Mouse (Mus musculus): ENCODE measurements around the gene Mtrf1l. TPM values are rescaled to one million over a fixed set of nuclear protein-coding genes. Genes with fewer than 3 reads are reported as not detected.

Mtrf1l gene
- polyA plus RNA-seq, 1 experiment from 2014 or later: 14.2 TPM

DNA sequence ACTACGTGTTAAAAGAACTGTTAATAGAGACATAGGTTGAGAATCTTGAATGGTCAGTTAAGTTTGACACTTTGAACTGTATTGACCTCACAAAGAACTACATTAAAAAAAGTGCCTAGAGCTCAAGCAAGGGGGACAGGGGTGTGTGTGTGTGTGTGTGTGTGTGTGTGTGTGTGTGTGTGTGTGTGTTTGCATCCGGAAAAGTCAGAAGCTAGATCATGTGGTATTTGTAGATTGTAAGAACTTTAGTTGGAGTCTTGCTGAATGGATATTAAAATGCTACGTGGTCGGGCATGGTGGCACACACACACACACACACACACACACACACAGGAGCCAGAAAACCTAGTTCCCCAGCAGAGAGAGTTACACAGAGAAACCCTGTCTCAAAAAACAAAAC lies 16.7 kb downstream of the Mtrf1l start:
- ATAC-seq (ENCODE audit: insufficient read depth, low FRiP score): no peak
- Histone ChIP-seq H3K4me2 (ENCODE audit: low read depth, low read length) (no peak overlapping the region), H3K9ac (ENCODE audit: low read length) (no peak overlapping the region), H3K27ac (ENCODE audit: low read length) (peak overlapping the region; percentile 88), H3K9me3 (replicated peaks; ENCODE audit: control insufficient read depth, low read length) (no peaks in the 10 kb centered on the region), H3K4me1 (ENCODE audit: control insufficient read depth, insufficient read depth, low read length) (peaks cover 14% of the 10 kb centered on the region), H3K4me3 (replicated peaks; ENCODE audit: low read length) (no peak overlapping the region), H3K36me3 (ENCODE audit: control insufficient read depth, insufficient read depth, low read length) (peaks cover 3% of the 10 kb centered on the region; the same call in 1 of the 2 replicates), H3K27me3 (ENCODE audit: control insufficient read depth, insufficient read depth, low read length) (no peaks in the 10 kb centered on the region)
- 52% methylated on average over 4 of the region's 4 CpGs for WGBS

DNA sequence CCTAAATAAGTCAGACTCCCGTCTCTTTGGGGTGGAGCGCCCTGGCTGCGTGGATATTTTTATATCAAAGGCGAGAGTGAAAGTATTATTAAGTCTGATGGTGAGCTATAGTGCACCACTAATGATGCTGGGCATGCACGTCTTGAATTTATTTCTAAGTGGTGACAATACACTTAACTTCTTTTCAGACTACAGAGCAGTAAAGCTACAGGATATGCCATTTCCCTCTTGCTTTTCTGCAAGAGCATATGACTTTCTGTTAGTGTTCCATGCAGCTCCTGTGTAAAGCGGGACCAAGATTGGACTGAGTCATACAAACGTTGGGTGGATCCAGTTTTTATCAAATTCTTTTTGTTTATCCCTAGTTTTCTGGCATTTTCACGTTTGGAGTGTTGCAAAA lies 17.3 kb downstream of the Mtrf1l start:
- Histone ChIP-seq H3K4me3 (replicated peaks; ENCODE audit: low read length) (peak overlapping the region; percentile 70), H3K9ac (ENCODE audit: low read length) (peak overlapping the region; percentile 84), H3K36me3 (ENCODE audit: control insufficient read depth, insufficient read depth, low read length) (no peaks in the 10 kb centered on the region), H3K9me3 (replicated peaks; ENCODE audit: control insufficient read depth, low read length) (no peaks in the 10 kb centered on the region), H3K4me1 (ENCODE audit: control insufficient read depth, insufficient read depth, low read length) (peaks cover 18% of the 10 kb centered on the region), H3K4me2 (ENCODE audit: low read depth, low read length) (peak overlapping the region; percentile 64), H3K27me3 (ENCODE audit: control insufficient read depth, insufficient read depth, low read length) (no peaks in the 10 kb centered on the region), H3K27ac (ENCODE audit: low read length) (peak overlapping the region; percentile 88)
- no peak for ATAC-seq (ENCODE audit: insufficient read depth, low FRiP score)
- WGBS: 7% methylated on average over 8 of the region's 8 CpGs

DNA sequence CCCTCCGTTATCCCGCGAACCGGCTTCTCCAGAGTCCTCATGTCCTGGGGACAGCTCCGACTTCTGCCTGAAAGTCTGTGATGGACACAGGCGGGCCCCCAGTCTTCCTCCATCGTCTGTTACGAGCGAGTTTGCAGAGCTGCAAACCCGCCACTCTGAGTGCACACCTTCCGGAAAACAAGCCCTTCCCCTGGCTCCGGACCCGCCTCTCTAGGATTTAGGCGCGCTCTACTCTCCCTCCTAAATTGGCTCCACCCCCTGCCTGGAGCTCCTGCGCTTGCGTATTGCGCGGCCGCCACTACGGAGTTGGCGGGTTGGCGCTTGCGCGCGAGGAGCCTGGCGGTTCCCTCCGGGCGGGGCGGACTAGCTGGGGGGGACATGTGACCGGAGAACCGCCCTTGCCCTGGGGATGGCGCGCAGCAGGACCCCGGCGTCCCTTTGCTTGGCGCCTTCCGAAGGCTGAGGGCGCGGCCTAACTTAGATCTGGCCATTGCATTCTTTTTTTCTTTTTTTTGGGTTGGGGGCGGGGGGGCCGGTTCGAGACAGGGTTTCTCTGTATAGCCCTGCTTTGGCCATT lies 17.9 kb downstream of the Mtrf1l start:
- peaks cover 21% of the 10 kb centered on the region for H3K4me1 ChIP-seq (ENCODE audit: control insufficient read depth, insufficient read depth, low read length)
- peak overlapping the region; percentile 84 for H3K9ac ChIP-seq (ENCODE audit: low read length)
- peak; percentile 94 for ATAC-seq (ENCODE audit: insufficient read depth, low FRiP score)
- no peaks in the 10 kb centered on the region for H3K27me3 ChIP-seq (ENCODE audit: control insufficient read depth, insufficient read depth, low read length)
- peak overlapping the region; percentile 64 for H3K4me2 ChIP-seq (ENCODE audit: low read depth, low read length)
- peaks cover 2% of the 10 kb centered on the region; the same call in 1 of the 2 replicates for H3K36me3 ChIP-seq (ENCODE audit: control insufficient read depth, insufficient read depth, low read length)
- peak overlapping the region; percentile 88 for H3K27ac ChIP-seq (ENCODE audit: low read length)
- no peaks in the 10 kb centered on the region for H3K9me3 ChIP-seq (replicated peaks; ENCODE audit: control insufficient read depth, low read length)
- WGBS: under 1% methylated on average over 43 of the region's 43 CpGs
- H3K4me3 ChIP-seq (replicated peaks; ENCODE audit: low read length): peak overlapping the region; percentile 70

DNA sequence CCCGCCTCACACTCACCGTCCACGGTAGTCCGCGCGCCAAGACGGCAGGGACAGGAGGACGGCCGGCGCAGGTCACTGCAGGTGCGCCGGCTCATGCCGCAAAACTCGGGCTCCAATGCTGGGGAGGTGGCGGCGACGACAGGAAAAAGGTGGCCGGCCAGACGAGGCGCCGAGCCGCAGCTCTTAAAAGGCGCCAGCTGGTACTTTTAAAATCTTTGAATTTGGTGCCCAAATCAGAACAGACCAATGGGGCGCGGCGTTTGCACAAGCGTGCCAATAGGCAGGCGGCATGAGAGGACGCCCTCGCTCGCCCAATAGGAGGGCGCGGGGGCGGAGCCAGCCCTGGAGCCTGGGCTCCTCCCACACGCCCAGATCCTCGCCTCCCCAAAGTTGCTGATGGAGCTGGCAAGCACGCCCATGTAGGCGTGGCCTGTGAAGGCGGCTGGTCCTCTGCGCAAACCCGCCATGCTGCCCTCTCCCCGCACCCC lies 18.4 kb downstream of the Mtrf1l start, which contains the start of gene Fbxo5:
Fbxo5 (minus strand) TSS at position 358 of the 488 bp plus-strand sequence.
- Histone ChIP-seq H3K4me1 (ENCODE audit: control insufficient read depth, insufficient read depth, low read length) (peaks cover 22% of the 10 kb centered on the region), H3K27me3 (ENCODE audit: control insufficient read depth, insufficient read depth, low read length) (no peaks in the 10 kb centered on the region), H3K36me3 (ENCODE audit: control insufficient read depth, insufficient read depth, low read length) (peaks cover 7% of the 10 kb centered on the region; the same call in 1 of the 2 replicates), H3K9me3 (replicated peaks; ENCODE audit: control insufficient read depth, low read length) (no peaks in the 10 kb centered on the region), H3K27ac (ENCODE audit: low read length) (peak within 1 kb of the TSS; percentile 88), H3K4me3 (replicated peaks; ENCODE audit: low read length) (peak within 1 kb of the TSS; percentile 70), H3K4me2 (ENCODE audit: low read depth, low read length) (peak within 1 kb of the TSS; percentile 83), H3K9ac (ENCODE audit: low read length) (peak within 1 kb of the TSS; percentile 84)
- WGBS: 0% methylated on average over 42 of the region's 42 CpGs
- ATAC-seq (ENCODE audit: insufficient read depth, low FRiP score): peak; percentile 95

- peaks cover 9% of the 10 kb centered on the region; the same call in 1 of the 2 replicates for H3K36me3 ChIP-seq (ENCODE audit: control insufficient read depth, insufficient read depth, low read length)
- H3K27ac ChIP-seq (ENCODE audit: low read length): peak overlapping the region; percentile 68
- H3K4me2 ChIP-seq (ENCODE audit: low read depth, low read length): peak overlapping the region; percentile 83
- H3K9ac ChIP-seq (ENCODE audit: low read length): peak overlapping the region; percentile 75
- H3K4me1 ChIP-seq (ENCODE audit: control insufficient read depth, insufficient read depth, low read length): peaks cover 22% of the 10 kb centered on the region
- under 1% methylated on average over 24 of the region's 24 CpGs for WGBS
- H3K4me3 ChIP-seq (replicated peaks; ENCODE audit: low read length): peak overlapping the region; percentile 70
- no peaks in the 10 kb centered on the region for H3K9me3 ChIP-seq (replicated peaks; ENCODE audit: control insufficient read depth, low read length)
- ATAC-seq (ENCODE audit: insufficient read depth, low FRiP score): no peak
- H3K27me3 ChIP-seq (ENCODE audit: control insufficient read depth, insufficient read depth, low read length): no peaks in the 10 kb centered on the region
Measured at GRCm38 (mm10) chr10:5804691-5805156, 19.0 kb downstream of the Mtrf1l start.

DNA sequence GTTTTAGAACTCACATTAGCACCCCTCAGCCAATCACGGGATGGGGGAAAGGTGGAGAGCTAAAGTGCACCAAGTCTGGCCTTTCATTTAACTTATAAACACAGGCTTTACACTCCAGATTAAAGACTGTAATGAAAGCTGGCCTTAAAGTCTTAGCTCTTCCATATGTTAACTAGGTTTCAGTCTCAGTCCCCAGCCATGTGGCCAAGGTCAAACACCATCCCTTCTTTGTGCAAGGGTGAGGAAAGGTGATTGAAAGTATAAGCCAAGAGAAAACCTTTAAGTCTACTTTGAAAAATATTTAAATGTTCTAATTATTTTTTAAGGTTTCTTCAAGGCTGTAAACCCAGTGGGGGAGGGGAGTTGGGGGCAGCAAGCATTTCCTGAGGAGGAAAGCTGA lies 20.0 kb downstream of the Mtrf1l start:
- Histone ChIP-seq H3K4me1 (ENCODE audit: control insufficient read depth, insufficient read depth, low read length) (peaks cover 22% of the 10 kb centered on the region), H3K4me2 (ENCODE audit: low read depth, low read length) (peak overlapping the region; percentile 83), H3K27me3 (ENCODE audit: control insufficient read depth, insufficient read depth, low read length) (no peaks in the 10 kb centered on the region), H3K9me3 (replicated peaks; ENCODE audit: control insufficient read depth, low read length) (no peaks in the 10 kb centered on the region), H3K36me3 (ENCODE audit: control insufficient read depth, insufficient read depth, low read length) (peaks cover 9% of the 10 kb centered on the region; the same call in 1 of the 2 replicates), H3K4me3 (replicated peaks; ENCODE audit: low read length) (peak overlapping the region; percentile 70), H3K9ac (ENCODE audit: low read length) (peak overlapping the region; percentile 59), H3K27ac (ENCODE audit: low read length) (no peak overlapping the region)
- WGBS: 2% methylated on average over 1 of the region's 1 CpGs
- ATAC-seq (ENCODE audit: insufficient read depth, low FRiP score): no peak

GRCm38 (mm10) chr10:5802866-5803265 lies 20.8 kb downstream of the Mtrf1l start:
- no peak overlapping the region for H3K27ac ChIP-seq (ENCODE audit: low read length)
- ATAC-seq (ENCODE audit: insufficient read depth, low FRiP score): no peak
- 4% methylated on average over 6 of the region's 6 CpGs for WGBS
- no peaks in the 10 kb centered on the region for H3K27me3 ChIP-seq (ENCODE audit: control insufficient read depth, insufficient read depth, low read length)
- H3K9ac ChIP-seq (ENCODE audit: low read length): peak overlapping the region; percentile 60
- peak overlapping the region; percentile 70 for H3K4me3 ChIP-seq (replicated peaks; ENCODE audit: low read length)
- no peaks in the 10 kb centered on the region for H3K9me3 ChIP-seq (replicated peaks; ENCODE audit: control insufficient read depth, low read length)
- H3K4me1 ChIP-seq (ENCODE audit: control insufficient read depth, insufficient read depth, low read length): peaks cover 22% of the 10 kb centered on the region
- peaks cover 16% of the 10 kb centered on the region; the same call in 1 of the 2 replicates for H3K36me3 ChIP-seq (ENCODE audit: control insufficient read depth, insufficient read depth, low read length)
- peak overlapping the region; percentile 83 for H3K4me2 ChIP-seq (ENCODE audit: low read depth, low read length)

DNA sequence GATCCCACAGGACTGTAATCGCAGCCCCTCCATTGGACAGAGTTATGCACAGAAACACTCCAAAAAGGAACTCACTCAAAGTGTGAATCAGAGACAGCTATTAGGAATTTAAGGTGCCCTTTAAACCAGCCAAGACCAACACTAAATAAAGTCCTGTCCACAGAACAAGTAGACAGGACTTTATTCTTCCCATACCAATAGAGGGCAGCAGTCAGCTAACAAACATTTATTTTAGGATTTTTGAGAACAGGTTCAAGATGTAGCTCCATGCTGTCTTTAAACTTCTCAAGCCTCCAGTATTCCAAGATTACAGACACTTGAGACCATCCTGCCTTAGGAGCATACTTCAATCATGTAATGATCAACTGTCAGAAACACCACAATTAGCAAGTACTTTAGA lies 23.2 kb downstream of the Mtrf1l start:
- Histone ChIP-seq H3K27me3 (ENCODE audit: control insufficient read depth, insufficient read depth, low read length) (no peaks in the 10 kb centered on the region), H3K36me3 (ENCODE audit: control insufficient read depth, insufficient read depth, low read length) (peaks cover 16% of the 10 kb centered on the region; the same call in 1 of the 2 replicates), H3K9ac (ENCODE audit: low read length) (no peak overlapping the region), H3K9me3 (replicated peaks; ENCODE audit: control insufficient read depth, low read length) (no peaks in the 10 kb centered on the region), H3K4me2 (ENCODE audit: low read depth, low read length) (no peak overlapping the region), H3K27ac (ENCODE audit: low read length) (no peak overlapping the region), H3K4me1 (ENCODE audit: control insufficient read depth, insufficient read depth, low read length) (peaks cover 22% of the 10 kb centered on the region), H3K4me3 (replicated peaks; ENCODE audit: low read length) (no peak overlapping the region)
- no peak for ATAC-seq (ENCODE audit: insufficient read depth, low FRiP score)
- WGBS: 89% methylated on average over 1 of the region's 1 CpGs

DNA sequence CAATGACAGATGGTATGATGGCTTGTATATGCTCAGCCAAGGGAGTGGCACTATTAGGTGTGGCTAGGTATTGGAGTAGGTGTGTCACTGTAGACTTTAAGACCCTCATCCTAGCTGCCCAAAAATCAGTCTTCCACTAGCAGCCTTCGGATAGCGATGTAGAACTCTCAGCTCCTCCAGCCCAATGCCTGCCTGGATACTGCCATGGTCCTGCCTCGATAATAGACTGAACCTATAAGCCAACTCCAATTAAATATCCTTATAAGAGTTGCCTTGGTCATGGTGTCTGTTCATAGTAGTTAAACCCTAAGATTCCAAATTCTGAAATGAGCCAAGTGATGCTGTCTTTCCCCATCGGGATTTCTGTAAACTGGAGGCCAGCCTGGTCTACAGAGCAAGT lies 25.6 kb downstream of the Mtrf1l start:
- no peak for ATAC-seq (ENCODE audit: insufficient read depth, low FRiP score)
- WGBS: 85% methylated on average over 4 of the region's 4 CpGs
- no peak overlapping the region for H3K27ac ChIP-seq (ENCODE audit: low read length)
- H3K4me2 ChIP-seq (ENCODE audit: low read depth, low read length): no peak overlapping the region
- H3K36me3 ChIP-seq (ENCODE audit: control insufficient read depth, insufficient read depth, low read length): peaks cover 16% of the 10 kb centered on the region; the same call in 1 of the 2 replicates
- H3K4me1 ChIP-seq (ENCODE audit: control insufficient read depth, insufficient read depth, low read length): peaks cover 14% of the 10 kb centered on the region
- no peak overlapping the region for H3K9ac ChIP-seq (ENCODE audit: low read length)
- no peaks in the 10 kb centered on the region for H3K9me3 ChIP-seq (replicated peaks; ENCODE audit: control insufficient read depth, low read length)
- H3K27me3 ChIP-seq (ENCODE audit: control insufficient read depth, insufficient read depth, low read length): no peaks in the 10 kb centered on the region
- no peak overlapping the region for H3K4me3 ChIP-seq (replicated peaks; ENCODE audit: low read length)
